Mouse (Mus musculus): ENCODE measurements around the gene Cdh13. TPM values are rescaled to one million over a fixed set of nuclear protein-coding genes. Genes with fewer than 3 reads are reported as not detected.

The Cdh13 gene
- 0.11 TPM in 1 of 2 replicates, not detected in the other for polyA plus RNA-seq (2012; ENCODE audit: low replicate concordance)

GRCm38 (mm10) chr8:118283600-118284111 is at the start of gene Cdh13:
Gene Cdh13 (plus strand): TSS chr8:118283733.

GRCm38 (mm10) chr8:119344190-119344856 is 1060.8 kb downstream of the Cdh13 start, which contains the start of gene Hsbp1:
Gene Hsbp1 (plus strand): TSS chr8:119344488.

